ENCODE assay signal across 16 mouse cellular contexts in genomic region chr9:88956670-88957153, GRCm38 (mm10). TPM values are rescaled to one million over a fixed set of nuclear protein-coding genes. Genes with fewer than 3 reads are reported as not detected.
DNase-seq lines count a peak whose midpoint lies in the region; ATAC-seq and TF ChIP-seq lines count a peak whose summit lies in the region.
"Not testable (repeated sequence)": the region's sequence is repeated elsewhere in the genome, so short reads cannot be mapped to it uniquely, and the experiment has no call there.
"Had no signal": no experiment of that assay in that cellular context is flagged by ENCODE, and none has a peak within 500 bp of the region (broad histone marks: within the 10 kb centered on the region; RNA-seq: fewer than 3 reads in every experiment).

Gene Bcl2a1a, plus strand, starts transcription at chr9:88956900.

- intact Hi-C loops in gastrocnemius, adult 2 months (cut with DNase I) = not testable (repeated sequence)

- H3K27me3 ChIP-seq in liver, embryonic 16.5 days (ENCODE audit: control insufficient read depth, insufficient read depth, low read depth, low read length); thymus, adult 2 months (ENCODE audit: control insufficient read depth, insufficient read depth, low read length): not testable (repeated sequence)

- not testable (repeated sequence) for H3K9me3 ChIP-seq in liver, embryonic 16.5 days (replicated peaks; ENCODE audit: control insufficient read depth, low read length)

- not testable (repeated sequence) for H3K4me2 ChIP-seq in liver, embryonic 16.5 days (ENCODE audit: low read depth, low read length)

- not testable (repeated sequence) for H3K4me1 ChIP-seq in liver, embryonic 16.5 days (ENCODE audit: control insufficient read depth, low read depth, low read length); thymus, adult 2 months (replicated peaks; ENCODE audit: control insufficient read depth, insufficient read depth, low read length)

- not testable (repeated sequence) for TF ChIP-seq CTCF in gastrocnemius, adult 2 months (IDR thresholded peaks at IDR 0.05); thymus, adult 2 months (IDR thresholded peaks at IDR 0.05; ENCODE audit: borderline replicate concordance, control insufficient read depth, extremely low read depth, insufficient read depth, low read length, poor library complexity)

- not testable (repeated sequence) for H3K27ac ChIP-seq in gastrocnemius, adult 2 months; liver, embryonic 16.5 days (ENCODE audit: low read length); thymus, adult 2 months (ENCODE audit: control insufficient read depth, insufficient read depth, low read length)

- 47% methylated on average over 5 of the region's 5 CpGs for WGBS in liver, embryonic 16.5 days (ENCODE audit: insufficient replicate concordance)
- WGBS in thymus, adult 2 months = 72% methylated on average over 5 of the region's 5 CpGs

- peak; percentile 5 for DNase-seq in A20 (ENCODE audit: low read depth, low spot score)
- peak; percentile 4 for DNase-seq in ZHBTc4 (ENCODE audit: low read depth, low spot score)
- DNase-seq in gastrocnemius, adult 2 months = peak; percentile 11
- peak; percentile 28 for DNase-seq in lung, postnatal 14 days
- DNase-seq in natural killer cell, adult 2 months (ENCODE audit: low spot score in 2 of 2) = peak; percentile 39 to 54
- peak; percentile 20 for DNase-seq in thymus, adult 2 months

- not testable (repeated sequence) for H3K9ac ChIP-seq in liver, embryonic 16.5 days (ENCODE audit: low read depth, low read length)

- not testable (repeated sequence) for H3K36me3 ChIP-seq in liver, embryonic 16.5 days (ENCODE audit: control insufficient read depth, insufficient read depth); thymus, adult 2 months (ENCODE audit: control insufficient read depth, insufficient read depth, low read length)

- not testable (repeated sequence) for TF ChIP-seq POLR2A in thymus, adult 2 months (IDR thresholded peaks at IDR 0.05; ENCODE audit: control insufficient read depth, extremely low read depth, insufficient read depth, low read length, poor library complexity)

- not testable (repeated sequence) for H3K4me3 ChIP-seq in gastrocnemius, adult 2 months; liver, embryonic 16.5 days (ENCODE audit: low read depth, low read length); thymus, adult 2 months (ENCODE audit: control insufficient read depth, insufficient read depth, low read length)

- ATAC-seq in inflammation-experienced regulatory T-cells, adult 6 months = peak; percentile 88
- peak; percentile 19; the same call in 1 of the 2 replicates for ATAC-seq in liver, embryonic 16.5 days (ENCODE audit: low read depth)

RNA-seq across cellular contexts. Expression of gene Bcl2a1a, which starts in this region (rescaled TPM):
- not detected for total RNA-seq in gastrocnemius, adult 2 months (2021)
- polyA plus RNA-seq in inflammation-experienced regulatory T-cells, adult 6 months (2017; shearing (Covaris generic)) = 1 to 10 TPM in 1 of 3 experiments, under 1 TPM in 1, not detected in 1; 0.56 to 3.2 TPM
- 0.47 TPM in 1 of 2 replicates, not detected in the other for polyA plus RNA-seq in liver, embryonic 16.5 days (2015; fragmentation: Nextera tagmentation; extraction: Ambion mirVana)
- polyA plus RNA-seq in thymus, adult 2 months (2012; rRNA removed) = 5.3 and 6.9 TPM in 2 replicates
- total RNA-seq: gastrocnemius, postnatal 36 days; heart, postnatal 25 days had no signal
- polyA plus RNA-seq: forebrain, embryonic 16.5 days; hindbrain, embryonic 14.5 days; kidney, embryonic 15.5 days; limb, embryonic 11.5 days; midbrain, embryonic 14.5 days; myocyte had no signal

Comparison
In these comparisons a context has a peak if more than half of its experiments do, and no peak if none do; other contexts are left out.
1. Peak in DNase-seq in gastrocnemius, adult 2 months; RNA of the gene not detected or under 1 TPM.
2. Peak in ATAC-seq in liver, embryonic 16.5 days; RNA of the gene not detected or under 1 TPM.